Mouse (Mus musculus): ENCODE results near the gene Ctnnd2.
A peak's percentile ranks its signal among the peaks of the same experiment; 100 is the strongest.

Gene Ctnnd2

DNA sequence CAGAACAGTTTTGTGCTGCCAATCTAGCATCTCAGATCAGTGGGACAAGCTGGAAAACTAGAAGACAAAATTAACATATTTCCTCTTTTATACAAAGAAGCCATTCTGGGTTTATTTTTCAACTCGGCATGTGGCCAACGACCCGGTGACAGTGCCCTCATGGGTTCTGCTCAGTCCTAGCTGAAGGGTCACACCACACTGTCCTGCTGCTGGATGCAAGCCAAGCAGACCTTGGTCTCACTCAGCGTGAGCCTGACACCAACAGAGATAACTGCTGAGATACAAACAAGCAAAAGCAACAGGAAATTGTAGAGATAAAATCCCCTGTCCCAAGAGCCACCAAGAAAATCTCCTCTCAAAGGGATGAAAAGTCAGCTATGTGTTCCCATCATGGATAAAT lies 719.6 kb downstream of the Ctnnd2 start:
- DNase-seq: peak; percentile 45 to 63

DNA sequence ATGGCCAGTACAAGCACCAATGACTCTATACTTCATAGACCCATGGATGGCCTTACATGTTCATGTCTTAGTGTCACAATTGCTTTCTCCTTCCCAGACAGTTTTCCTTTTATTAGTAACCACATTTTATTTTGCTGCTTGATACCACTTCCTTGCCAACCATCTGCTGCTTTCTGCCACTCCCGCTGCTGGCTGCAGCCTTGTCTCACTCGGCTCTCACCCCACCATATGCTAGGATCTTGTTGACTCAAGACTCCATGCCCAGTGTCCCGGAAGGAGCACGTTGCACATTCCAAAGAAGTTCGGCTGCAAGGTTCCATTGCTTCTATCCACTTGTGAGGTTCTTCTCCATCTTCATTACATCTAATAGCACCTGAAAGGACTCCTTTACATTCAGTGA lies 722.7 kb downstream of the Ctnnd2 start:
- DNase-seq: peak; percentile 84 to 86

DNA sequence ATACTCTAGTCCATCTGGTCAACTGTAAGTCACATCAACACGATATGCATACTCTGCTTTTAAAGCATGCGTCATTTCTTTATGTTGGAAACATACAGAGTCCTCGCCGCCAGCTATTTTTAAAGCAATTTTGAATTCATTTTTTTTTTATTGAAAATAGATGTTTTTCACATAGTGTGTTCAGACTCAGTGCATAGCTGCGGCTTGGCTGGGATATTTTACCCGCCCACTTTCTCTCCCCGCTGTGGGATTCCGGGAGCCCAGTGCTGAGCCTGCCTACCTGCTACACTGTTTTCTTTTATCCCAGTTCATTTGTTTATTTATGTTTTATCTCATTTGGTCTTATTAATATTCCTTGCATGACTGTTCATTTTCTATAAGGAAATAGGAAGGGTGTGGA lies 724.9 kb downstream of the Ctnnd2 start:
- no peak for DNase-seq

DNA sequence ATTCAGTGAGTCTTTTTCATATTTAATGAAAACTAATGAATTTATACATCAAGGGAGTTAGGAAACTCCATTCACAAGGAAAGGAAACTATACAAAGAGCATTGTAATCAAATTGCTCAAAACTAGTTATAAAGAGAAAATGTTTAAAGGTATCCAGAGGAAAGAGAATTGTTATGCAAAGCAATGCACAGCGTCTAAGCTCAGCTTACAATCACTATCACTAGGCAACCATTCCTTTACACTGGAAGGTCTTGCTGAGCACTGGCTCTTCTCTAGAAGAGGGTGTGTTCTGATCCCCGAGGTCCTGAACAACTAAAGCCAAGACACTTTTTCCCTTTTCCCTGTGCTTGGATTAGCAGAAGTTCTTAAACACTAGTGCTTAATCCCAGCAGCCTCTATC lies 735.6 kb downstream of the Ctnnd2 start:
- DNase-seq: no peak

DNA sequence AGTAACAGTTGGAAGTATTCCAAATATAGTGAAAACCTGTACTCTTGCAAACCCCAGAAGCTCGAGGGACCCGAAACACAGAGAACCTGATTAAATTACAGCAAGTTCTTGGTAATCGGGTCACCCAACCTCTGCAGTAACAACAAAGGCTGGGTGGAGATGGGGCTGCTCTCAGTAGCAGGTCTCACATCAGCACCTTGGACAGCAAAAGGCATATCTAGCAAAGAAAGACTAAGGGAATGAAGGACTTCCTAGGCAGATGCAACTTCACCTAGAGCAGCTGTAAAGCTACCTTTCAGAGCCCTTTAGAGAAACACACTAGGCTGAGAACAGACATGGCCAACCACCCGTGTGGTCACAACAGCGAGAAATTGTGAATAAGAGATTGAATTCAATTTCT lies 741.0 kb downstream of the Ctnnd2 start:
- no peak for DNase-seq

DNA sequence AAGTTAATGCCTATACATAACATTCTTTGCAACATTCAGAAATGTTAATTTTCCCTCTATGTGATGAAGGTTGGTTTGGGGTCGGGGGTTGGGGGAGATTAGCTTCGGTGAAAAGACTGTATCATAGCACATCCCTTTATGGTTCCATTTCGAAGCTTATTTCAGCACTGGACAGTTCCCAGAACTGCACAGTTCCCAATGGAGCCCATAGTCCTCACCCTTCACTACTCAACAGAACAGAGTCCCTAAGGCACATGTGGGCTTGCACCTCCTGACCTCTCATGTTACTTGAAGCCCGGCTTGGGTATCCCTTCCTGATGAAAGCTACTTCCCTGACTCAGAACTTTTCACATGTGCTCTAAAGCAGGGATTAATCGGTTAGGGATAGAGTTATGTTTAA lies 753.4 kb downstream of the Ctnnd2 start:
- no peak for DNase-seq

DNA sequence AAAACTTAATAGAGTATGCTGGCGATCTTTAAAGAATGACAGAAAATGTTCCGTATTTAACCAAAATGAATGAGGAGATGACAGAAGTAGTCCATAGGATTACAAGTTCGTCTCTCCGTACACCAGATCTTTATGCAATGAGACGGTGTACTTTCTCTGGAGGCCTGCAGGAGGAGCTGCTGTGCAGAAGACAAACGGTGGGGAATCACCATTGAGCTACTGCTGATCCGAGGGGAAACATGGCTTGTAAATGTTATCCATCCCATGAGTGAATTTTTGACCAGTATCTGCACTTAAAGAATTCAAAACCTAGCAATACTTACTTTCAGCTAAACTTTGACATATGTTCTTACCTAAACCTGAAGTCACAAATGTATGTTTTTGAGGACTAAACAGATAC lies 755.2 kb downstream of the Ctnnd2 start:
- peak; percentile 49 to 66 for DNase-seq

DNA sequence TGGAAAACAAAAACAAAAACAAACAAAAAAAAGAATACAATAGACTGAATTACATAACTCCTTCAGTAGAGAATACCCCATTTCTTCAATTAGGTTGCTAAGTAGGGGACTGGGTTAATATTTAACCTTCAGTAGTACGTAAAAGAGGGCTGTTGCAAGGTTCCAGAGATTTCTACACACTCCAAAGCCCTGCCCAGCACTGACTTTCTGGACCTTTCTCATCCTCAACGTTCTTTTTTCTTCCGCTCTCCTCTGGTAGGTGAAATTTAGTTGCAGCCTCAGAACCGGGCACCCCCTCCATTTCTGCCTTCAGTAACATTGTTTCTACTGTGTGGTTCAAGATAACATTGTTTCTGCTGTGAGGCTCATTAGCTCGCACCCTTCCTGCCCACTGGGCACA lies 759.5 kb downstream of the Ctnnd2 start:
- DNase-seq: no peak

DNA sequence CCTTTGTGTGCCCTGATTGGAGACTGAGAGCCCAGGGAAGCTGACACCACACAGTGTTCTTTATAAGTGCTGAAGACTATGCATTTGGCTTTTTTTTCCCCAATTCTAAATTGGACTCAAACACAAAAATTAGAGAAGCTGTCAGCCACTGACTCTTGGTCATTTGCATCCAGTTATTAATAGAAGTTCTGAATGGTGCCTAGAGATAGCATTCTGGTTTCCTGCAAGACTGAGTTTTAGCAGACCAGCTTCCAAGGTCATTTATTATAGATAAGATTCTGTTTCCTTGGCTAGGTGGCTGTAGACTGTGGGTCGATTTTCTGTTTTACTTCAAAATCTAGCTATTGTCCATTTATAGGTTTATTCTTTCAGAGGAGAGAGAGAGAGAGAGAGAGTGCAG lies 773.5 kb downstream of the Ctnnd2 start:
- no peak for DNase-seq

DNA sequence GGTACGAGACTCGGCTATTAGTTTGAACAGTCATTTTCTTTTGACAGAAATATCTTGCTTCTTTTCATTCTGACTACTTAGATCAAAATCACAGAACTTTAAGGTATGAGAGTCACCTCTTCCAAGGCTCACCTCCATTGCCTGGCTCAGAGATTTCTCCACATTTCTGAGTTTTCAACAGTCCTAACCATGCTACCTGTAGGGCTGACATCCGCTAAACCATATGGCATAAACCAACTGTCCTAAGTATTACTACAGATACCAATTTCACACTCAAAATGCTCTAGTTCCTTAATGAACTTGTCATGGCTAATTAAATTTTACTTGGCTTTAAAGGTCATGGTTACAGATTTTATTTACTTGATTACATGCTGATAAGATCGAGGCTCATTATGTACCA lies 786.1 kb downstream of the Ctnnd2 start:
- peak in 1 of 2 experiments; percentile 38 for DNase-seq

DNA sequence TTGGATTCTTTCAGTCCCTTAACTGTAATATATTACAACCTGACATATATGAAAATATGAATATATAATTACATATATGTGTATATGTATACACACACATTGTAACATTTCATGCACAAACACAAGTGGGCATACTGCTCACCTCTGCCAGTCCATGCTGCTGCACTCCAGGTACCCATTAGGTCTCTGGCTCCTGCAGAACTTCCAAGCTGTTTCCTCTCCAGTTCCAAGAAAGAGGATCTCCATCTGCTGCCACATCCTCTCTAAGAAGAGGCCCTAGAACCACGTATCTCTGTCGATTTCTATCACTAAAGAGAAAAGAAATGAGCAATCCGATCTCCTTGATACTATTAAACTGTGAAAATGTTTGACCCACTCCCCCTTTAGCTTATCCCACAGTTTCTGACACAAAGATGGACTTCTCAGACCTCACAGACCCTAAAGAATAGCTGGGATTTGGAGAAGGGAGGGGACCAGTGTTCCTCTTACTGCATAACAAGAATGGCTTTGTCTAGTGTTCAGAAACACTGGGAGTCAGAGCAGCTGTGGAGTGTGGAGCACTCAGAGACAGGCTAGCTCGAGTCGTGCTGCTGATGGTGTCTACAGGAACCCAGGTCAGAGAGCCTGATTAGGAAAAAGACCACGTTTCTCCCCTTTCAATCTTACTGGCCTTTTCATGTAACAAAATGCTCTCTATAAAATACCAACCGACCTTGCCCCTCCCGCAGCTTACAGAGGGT lies 790.2 kb downstream of the Ctnnd2 start:
- DNase-seq: peak; percentile 60 to 67

DNA sequence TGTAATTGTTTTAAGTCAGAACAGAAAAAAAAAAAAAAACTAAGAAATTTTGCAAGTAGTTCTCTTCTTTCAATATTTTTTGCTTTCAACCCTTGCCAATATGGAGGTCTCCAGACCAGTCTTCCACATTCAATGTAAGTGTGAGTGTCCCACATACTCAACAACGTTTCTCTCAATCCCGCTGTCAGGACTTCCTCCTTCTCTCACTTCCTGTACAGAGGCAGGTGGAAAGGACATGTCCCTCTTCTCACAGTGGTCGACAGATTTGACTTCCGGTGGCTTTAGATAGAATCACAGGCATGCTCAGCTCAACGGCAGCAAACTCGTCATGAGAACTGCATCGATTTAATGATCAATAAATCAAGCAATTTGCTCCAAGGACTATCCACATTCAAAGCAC lies 791.7 kb downstream of the Ctnnd2 start:
- DNase-seq: no peak

DNA sequence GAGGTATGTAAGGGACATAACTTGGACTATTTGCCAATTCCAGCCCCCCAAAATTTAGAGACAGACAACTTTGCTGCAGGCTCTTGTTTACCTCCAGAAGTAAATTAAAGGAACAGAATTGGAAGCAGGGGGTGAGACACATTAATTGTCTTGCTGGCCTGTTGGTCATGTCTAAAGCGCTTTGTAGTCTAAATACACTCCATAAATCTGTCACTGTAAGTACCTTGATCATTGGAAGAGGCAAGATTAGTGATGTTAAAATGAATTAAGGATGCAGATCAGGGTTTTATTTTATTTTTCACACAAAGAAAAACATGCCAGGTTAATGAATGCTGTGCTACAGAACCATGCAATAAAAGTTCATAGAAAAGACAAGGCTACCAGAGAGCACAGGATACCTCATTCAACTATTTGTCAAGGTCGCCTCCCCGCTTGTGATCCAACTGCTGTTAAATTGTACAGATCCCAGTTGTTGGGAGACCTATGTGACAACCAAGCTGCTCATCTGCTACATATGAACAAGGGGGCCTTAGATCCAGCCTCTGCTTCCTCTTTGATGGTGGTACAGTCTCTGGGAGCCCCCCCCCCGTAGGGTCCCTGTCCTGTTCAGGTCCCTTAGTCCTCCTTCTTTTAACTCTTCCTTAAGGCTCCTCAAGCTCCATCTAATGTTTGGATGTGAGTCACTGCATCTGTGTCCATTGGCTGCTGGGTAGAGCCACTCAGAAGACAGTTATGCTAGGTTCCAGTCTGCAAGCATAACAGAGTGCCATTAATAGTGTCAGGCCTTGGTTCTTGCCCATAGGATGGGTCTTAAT lies 792.7 kb downstream of the Ctnnd2 start:
- no peak for DNase-seq

DNA sequence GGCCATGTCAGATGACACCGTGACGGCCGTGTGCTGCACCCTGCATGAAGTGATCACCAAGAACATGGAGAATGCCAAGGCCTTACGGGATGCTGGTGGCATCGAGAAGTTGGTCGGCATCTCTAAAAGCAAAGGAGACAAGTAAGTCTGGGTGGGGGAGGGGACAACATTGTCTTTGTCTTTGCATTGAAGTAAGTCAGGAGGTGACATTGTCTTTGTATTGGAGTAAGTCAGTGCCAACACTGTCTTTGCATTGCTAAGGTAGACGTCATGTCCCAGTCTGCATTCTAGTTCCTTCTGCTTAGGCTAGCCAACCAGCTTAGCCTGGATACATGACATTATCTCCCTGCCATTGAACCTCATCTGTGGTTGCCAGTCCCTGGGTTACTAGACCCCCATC lies 794.4 kb downstream of the Ctnnd2 start:
- no peak for DNase-seq

DNA sequence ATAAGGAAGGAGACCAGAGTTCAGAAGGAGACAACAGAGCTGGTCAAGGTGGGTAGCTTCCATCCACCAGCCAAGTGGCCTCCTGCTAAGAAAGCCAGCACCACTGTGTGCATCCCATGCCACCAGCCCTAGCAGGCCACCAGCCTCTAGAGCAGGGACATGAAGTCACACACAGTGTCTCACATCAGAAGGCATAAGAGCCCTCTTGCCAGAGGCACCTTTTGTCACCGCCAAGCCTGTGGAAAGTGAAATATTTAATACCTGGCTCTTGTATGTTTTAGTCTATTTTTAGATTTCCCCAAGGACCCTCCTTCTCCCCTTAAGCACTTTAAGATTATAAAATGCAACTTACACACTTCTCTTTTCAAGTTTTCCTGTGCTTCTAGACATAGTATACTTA lies 802.0 kb downstream of the Ctnnd2 start:
- no peak for DNase-seq

DNA sequence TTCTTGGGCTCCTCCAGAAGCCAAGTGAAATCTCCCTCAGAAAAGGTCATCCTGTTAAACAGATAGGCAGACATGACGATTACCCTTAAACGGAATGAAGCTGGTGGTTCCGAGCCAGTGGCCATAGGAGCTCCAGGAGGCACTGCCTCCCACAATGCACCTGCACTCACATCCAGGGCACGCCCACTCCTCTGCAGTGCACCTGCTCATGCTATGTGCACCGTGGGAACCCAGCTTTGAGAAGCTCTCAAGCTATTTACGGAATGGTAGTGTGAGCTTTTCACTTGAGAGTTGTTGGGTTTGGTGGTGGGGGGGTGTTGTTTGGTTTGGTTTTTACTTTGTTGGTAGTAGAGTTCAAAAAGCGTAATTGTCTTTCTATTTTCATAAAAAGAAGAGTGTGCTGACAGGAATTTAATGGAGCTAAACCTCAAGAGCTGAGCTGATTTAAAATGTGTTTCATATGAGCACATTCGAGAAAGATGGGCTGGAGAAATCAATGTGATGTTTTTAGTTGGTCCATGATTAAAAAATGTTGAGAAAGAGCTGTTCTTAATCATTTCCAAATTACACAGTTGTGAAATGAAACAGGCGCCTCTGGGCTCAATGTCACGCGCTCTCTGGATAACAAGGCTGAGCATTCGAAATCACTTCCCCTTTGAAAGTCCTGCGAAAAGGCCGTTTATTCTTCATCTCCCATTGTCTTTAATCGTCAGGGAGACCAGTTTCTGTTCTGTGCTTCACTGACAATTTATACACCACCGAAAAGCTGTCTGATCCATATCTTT lies 802.8 kb downstream of the Ctnnd2 start:
- no peak for DNase-seq

DNA sequence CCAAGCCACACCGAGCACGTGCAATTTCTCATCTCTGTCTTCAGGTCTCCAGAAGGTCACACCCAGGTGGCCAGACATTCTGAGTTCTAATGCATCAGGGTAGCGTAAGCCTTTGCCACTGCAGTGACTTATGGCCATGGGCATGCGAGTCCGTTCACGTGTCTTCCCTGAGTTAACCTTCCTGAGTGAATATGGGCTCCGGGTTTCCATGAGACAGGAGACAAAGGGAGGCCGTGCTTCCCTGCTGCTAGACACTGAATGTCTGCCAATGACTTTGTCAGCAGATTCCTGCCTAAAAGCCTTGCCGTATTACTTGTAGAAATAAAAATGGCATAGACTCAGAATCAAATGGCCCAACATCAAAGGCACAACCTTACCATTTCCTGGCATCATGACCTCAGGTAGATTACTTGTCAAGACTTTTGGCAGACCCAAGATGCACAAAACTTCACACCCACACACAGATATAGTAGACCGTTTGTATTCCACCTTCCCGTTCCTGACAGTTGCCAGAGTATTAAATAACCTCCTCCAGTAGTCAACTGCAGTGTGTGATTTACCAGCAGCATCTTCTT lies 804.9 kb downstream of the Ctnnd2 start:
- peak; percentile 53 to 68 for DNase-seq

DNA sequence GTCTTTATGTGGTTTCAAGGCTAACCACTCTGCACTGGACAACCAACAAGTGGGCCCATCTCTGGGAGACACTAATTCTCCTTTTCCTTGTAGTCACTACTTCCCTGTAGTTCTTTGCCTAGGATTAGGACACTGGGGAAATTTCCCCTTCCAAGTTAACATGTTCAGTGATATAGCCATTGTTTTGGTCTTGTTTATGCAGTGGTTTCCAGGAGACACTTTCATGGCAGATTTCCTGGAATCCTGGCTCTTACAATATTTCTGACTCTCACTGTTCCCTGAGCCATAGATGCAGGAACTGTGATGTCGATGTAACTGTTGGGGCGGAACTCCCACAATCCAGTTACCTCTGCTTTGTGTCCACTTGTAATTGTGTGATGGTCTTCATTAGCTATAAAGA lies 814.5 kb downstream of the Ctnnd2 start:
- DNase-seq: no peak

DNA sequence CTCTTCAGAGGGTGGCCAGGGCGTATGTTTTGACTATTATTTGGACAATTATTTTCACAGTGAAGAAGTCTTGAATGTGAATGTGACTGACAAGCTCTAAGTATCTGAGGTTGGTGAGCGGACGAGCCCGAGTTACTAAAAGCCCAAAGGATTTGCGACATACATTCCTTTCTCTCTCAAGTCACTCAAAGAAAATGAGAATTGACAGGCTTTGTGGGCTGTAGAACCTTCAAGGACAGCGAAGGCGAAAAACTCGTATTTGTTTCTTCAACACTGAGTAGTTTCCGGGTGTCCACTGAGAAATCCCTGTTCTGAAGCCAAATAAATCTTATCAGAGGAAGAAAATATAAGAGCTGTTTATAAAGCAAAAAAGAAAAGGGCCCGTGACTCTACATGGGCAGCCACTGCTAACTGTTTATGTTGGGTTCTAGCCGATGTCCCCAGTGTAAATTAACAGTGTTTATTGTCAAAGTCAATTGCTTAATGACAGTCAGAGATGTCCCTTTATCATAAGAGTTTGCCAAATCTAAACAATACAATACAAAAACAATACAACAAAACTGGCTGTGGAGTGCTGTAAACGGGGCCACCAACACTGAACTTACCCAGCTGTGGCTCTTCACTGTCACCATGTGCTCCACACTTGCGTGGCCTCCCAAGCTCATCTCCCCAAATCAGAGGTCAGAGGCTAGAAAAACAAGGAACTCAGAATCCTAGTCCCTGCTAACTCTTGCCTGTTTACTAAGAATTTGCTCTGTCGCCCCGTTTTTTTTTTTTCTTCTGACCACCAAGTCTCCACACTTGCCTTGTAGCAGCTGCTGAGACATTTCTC lies 818.2 kb downstream of the Ctnnd2 start:
- DNase-seq: no peak

DNA sequence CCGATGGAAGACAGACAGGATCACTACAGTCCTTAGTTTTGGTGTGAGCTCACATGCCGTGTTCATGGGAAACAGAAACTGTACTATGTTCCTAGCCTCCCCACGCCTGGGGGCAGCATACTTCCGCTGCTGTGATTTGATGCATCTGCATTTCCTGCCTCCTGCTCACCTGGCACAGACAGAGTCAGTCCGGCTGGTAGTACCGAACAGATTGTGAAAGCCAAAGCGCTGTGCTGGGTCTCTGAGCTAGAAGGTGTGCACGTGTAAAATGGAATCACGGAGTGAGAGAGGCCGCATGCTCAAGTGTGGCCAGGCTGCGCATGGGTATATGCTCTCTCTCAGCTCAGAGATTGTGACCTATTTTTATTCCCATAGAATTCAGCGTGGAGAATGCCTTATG lies 820.0 kb downstream of the Ctnnd2 start:
- peak; percentile 49 to 57 for DNase-seq

DNA sequence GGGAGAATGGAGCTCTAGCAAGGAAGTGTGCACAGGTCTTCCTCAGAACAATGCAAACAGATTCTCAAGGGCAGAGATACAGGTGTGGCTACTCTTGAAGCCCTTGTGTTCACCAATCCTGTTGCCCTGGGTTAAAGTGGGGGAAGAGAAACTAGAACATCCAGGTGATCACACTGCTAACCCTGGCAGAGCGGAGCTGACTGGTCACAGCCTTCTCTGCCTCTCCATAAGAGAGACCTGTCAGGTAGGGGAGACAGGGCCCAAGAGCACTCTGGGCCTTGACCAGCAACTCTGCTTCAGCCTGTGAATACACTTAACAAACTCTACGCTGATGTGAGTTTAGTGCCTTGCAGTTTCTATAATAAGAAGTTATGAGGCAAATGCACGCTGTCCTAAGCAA lies 820.5 kb downstream of the Ctnnd2 start:
- no peak for DNase-seq

DNA sequence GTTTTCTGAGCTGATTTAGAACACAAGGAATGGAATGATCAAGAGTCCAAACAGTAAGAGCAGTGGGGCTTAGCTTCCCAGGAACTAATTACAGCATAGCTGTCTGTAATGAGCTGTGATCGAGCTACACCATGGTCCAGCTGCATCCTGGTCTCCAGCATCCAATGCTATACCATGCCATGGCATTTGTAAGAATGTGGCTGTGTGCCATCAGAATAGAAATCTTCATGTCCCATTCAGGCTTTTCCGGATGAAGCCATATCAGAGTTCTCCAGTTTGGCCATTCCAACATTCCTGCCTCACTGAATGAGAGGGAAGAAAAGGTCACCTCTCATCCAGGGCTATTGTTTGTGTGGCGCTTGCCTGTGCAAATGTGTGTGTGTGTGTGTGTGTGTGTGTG lies 823.0 kb downstream of the Ctnnd2 start:
- no peak for DNase-seq
